Mouse (Mus musculus) testis, adult 2 months (tissue): ENCODE measurements at regions not wholly inside any gene's neighbourhood (a gene's known extent, or its start where the extent isn't known, plus 50 kb on each side); places are given as distances from the start of the nearest gene placed in this dataset.

Source experiments
- H3K27ac ChIP-seq: fragments of 200-500 bp; 2 replicates; pipeline ENCODE4 v1.5.1; 2012; ENCODE audit warnings: low read depth, low read length; ENCODE audit not compliant: control insufficient read depth, insufficient read depth
- H3K27me3 ChIP-seq: fragments of 200-500 bp; 2 replicates; pipeline ENCODE4 v1.6.1; 2012; ENCODE audit warnings: mild to moderate bottlenecking, low read length, moderate library complexity; ENCODE audit not compliant: control insufficient read depth, insufficient read depth
- H3K36me3 ChIP-seq: fragments of 200-500 bp; 2 replicates; pipeline ENCODE4 v1.6.1; 2012; ENCODE audit warnings: mild to moderate bottlenecking, low read length; ENCODE audit not compliant: control insufficient read depth, insufficient read depth
- H3K4me1 ChIP-seq: fragments of 200-500 bp; 2 replicates; pipeline ENCODE4 v1.6.1; 2012; ENCODE audit warnings: low read length; ENCODE audit not compliant: control insufficient read depth, insufficient read depth
- H3K4me3 ChIP-seq: fragments of 200-500 bp; 2 replicates; pipeline ENCODE4 v1.5.1; 2012; ENCODE audit warnings: low read depth, mild to moderate bottlenecking, low read length, moderate library complexity, mixed read lengths; ENCODE audit not compliant: control insufficient read depth
- CTCF ChIP-seq: fragments of 200-500 bp; IDR thresholded peaks from 2 replicates; pipeline ENCODE4 v1.5.1; 2012; ENCODE audit warnings: low read depth, mild to moderate bottlenecking, inconsistent platforms, low read length, moderate library complexity; ENCODE audit not compliant: control insufficient read depth, insufficient read depth, insufficient replicate concordance
- POLR2A ChIP-seq: fragments of 200-500 bp; IDR thresholded peaks from 2 replicates; pipeline ENCODE4 v1.6.1; 2012; ENCODE audit warnings: low read depth, mild to moderate bottlenecking, inconsistent platforms, low read length, moderate library complexity; ENCODE audit not compliant: control insufficient read depth

DNA sequence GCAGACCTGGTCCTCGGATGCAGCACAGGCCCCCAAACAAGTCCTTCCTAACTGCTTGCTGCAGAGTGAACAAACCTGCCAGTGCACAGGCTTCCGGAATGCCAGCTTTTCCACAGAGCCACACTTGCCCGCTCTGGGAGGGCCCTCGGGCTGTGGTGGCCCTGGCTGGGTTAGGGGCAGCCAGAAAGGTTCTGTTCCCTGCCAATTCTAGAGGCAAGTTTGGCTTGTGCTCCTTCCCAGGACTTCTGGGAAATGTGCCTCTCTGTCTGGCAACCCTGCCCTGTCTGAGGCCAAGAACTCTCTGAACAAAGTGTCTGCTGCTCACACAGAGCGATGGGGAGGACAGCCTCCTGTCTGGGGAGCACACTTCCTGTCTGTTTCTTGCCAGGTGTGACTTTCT is 66.4 kb downstream of the Xrcc2 start:
- Histone ChIP-seq H3K4me3 (no peak overlapping the region), H3K27ac (no peak overlapping the region), H3K36me3 (no peaks in the 10 kb centered on the region), H3K4me1 (no peaks in the 10 kb centered on the region), H3K27me3 (no peaks in the 10 kb centered on the region)
- TF ChIP-seq CTCF (no peak), POLR2A (no peak)

DNA sequence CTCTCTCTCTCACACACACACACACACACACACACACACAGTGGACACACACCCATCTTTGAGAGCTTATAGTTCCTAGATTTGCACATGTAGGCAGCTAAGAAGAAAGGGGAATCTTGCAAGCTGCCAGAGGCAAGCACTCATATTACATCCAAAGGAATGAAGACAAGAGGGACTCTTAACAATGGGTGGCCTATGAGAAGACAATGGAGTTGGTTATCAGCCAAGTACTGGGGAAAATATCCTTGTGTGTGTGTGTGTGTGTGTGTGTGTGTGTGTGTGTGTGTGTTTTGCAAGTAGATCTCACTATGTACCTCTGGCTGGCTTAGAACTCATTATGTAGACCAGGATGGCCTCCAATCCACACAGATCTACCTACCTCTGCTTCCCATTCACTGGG is 67.5 kb downstream of the Xrcc2 start:
- Histone ChIP-seq H3K27ac (no peak overlapping the region), H3K4me1 (no peaks in the 10 kb centered on the region), H3K36me3 (no peaks in the 10 kb centered on the region), H3K27me3 (no peaks in the 10 kb centered on the region), H3K4me3 (no peak overlapping the region)
- TF ChIP-seq POLR2A (no peak), CTCF (no peak)

DNA sequence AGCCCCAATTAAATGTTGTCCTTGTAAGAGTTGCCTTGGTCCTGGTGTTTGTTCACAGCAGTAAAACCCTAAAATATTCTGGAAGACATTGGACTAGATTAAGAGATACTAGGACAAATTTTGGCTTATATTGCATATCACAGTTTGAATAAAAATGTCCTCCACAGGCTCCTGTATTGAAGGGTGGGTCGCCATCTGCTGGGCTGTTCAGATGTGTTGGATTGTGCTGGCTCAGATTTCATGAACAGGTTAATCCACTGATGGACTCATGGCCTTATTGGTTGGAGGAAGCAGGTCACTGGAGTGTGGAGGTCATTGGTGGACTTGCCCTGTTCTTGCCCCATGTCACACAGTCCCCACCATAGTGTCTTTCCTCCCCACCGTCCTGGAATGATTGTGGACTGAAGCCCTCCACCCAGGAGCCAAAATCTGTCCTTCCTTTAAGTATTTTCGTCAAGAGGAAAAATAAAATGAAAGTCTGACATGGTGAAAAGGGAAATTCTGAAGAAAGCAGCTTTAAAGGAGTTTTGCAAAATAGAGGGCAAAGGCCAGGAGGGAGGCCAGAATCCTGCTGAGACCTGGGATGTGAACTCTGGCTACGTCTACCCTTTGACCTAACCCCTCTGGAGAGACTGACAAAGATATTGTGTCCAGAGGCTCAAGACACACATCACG is 72.6 kb downstream of the Xrcc2 start:
- TF ChIP-seq POLR2A = no peak
- TF ChIP-seq CTCF = no peak
- Histone ChIP-seq H3K36me3 (no peaks in the 10 kb centered on the region), H3K27me3 (no peaks in the 10 kb centered on the region), H3K4me1 (no peaks in the 10 kb centered on the region), H3K27ac (no peak overlapping the region), H3K4me3 (no peak overlapping the region)

DNA sequence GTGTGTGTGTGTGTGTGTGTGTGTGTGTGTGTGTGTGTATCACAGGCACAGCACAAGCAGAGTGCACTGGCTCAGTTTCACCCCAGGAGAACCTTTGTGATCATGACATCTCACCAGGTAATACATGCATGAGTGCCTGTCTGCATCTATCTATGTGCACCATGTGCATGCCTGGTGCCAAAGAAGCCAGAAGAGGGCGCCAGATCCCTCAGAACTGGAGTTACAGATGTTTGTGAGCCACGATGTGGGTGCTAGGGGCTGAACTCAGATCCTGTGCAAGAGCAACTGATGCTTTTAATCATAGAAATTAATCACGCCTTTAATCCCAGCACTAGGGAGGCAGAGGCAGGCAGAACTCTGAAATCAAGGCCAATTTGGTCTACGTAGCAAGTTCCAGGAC is 75.9 kb downstream of the Xrcc2 start:
- Histone ChIP-seq H3K27ac (no peak overlapping the region), H3K27me3 (no peaks in the 10 kb centered on the region), H3K4me3 (no peak overlapping the region), H3K36me3 (no peaks in the 10 kb centered on the region), H3K4me1 (peaks cover 4% of the 10 kb centered on the region; the same call in 1 of the 2 replicates)
- TF ChIP-seq CTCF (peak; percentile 46; the same call in 1 of the 2 replicates), POLR2A (no peak)

DNA sequence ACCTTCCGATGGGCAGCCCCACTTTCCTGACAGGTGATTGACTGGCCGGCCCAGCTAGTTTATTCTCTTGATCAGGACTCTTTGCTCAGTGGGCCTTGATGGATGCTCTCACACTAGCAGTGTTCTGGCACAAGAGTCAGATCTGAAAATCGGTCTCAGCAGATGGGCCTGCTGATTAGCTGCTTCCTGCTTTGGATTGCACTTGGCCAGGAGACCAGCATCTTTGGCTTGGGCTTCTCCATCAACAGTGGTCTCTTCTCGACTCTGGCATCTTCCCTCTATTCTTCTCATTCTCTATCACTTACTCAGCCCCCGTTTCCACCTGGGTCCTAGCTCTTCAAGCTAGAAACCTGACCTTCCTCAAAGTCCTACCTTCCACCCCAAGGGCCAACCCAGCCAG is 77.1 kb downstream of the Xrcc2 start:
- Histone ChIP-seq H3K27me3 (no peaks in the 10 kb centered on the region), H3K36me3 (no peaks in the 10 kb centered on the region), H3K4me3 (no peak overlapping the region), H3K4me1 (peaks cover 4% of the 10 kb centered on the region; the same call in 1 of the 2 replicates), H3K27ac (no peak overlapping the region)
- no peak for TF ChIP-seq CTCF
- TF ChIP-seq POLR2A = no peak

DNA sequence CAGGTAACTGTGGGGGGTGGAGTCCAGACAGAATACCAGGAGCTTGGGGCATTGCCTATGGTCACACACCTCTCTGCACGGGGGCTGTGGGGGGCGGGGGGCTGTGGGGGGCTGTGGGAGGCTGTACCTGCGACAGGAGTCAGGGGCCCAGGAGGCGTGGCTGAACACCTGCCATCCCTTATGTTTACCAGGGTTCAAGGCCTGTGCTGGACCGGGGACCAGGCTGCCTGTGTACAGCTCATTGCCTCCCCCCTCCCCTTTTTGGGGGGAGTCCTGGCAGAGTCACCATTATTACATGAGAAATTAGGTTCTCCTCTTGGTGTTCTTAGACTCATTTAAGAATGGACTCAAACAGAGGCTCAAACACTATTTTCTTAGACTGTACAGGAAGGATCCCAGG is 78.5 kb downstream of the Xrcc2 start:
- TF ChIP-seq POLR2A = no peak
- TF ChIP-seq CTCF = no peak
- Histone ChIP-seq H3K4me1 (peaks cover 4% of the 10 kb centered on the region; the same call in 1 of the 2 replicates), H3K36me3 (no peaks in the 10 kb centered on the region), H3K4me3 (no peak overlapping the region), H3K27me3 (no peaks in the 10 kb centered on the region), H3K27ac (no peak overlapping the region)

DNA sequence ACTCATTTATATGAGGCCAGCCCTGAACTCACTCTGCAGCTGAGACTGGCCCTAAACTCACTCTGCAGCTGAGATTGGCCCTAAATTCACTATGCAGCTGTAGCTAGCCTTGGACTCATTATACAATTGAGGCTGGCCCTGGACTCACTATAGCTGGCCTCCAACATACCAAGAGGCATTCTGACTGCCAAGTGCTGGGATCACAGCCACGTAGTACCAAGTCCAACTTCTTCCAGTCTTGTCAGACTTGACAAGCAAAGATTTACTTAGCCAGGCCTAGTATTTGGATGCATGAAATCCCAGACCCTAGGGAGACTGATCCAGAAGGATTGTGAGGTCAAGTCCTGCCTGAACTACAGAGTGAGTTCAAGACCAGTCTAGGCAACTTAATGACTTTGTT is 81.6 kb downstream of the Xrcc2 start:
- Histone ChIP-seq H3K27ac (no peak overlapping the region), H3K36me3 (no peaks in the 10 kb centered on the region), H3K4me1 (peaks cover 4% of the 10 kb centered on the region; the same call in 1 of the 2 replicates), H3K27me3 (no peaks in the 10 kb centered on the region), H3K4me3 (no peak overlapping the region)
- no peak for TF ChIP-seq CTCF
- TF ChIP-seq POLR2A = no peak
